Mouse (Mus musculus): Measurements from ENCODE around the gene Ipo13. TPM values are rescaled to one million over a fixed set of nuclear protein-coding genes. Genes with fewer than 3 reads are reported as not detected.

The Ipo13 gene
- polyA plus RNA-seq, 1 experiment, result 95.3 TPM

DNA sequence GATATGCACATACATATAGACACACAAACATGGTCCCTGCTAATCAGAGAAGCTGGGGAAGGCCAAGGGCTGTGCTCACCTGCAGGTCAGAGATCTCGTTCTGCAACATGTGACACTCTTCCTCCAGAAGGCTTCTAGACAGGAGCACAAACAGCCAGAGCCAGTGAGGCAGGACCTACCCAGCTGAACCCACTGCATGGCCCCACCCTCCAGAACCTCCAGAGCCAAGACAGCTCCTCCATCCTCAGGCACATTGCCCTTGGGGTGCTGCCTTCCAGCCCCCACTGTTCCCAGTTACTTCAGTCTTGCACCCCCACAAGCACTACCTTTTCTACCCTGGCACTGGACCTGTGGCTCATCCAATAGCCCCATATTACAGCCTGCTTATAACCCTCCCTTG lies 44.4 kb downstream of the Ipo13 start:
- H3K4me1 ChIP-seq (ENCODE audit: control insufficient read depth, insufficient read depth, low read length), result no peaks in the 10 kb centered on the region
- H3K4me3 ChIP-seq (ENCODE audit: insufficient read depth, low read length), result no peak overlapping the region
- no peak overlapping the region for H3K27ac ChIP-seq (ENCODE audit: insufficient read depth, low read depth, low read length)
- TF ChIP-seq POLR2A (IDR thresholded peaks at IDR 0.05; ENCODE audit: borderline replicate concordance, low read depth, low read length) (no peak), CTCF (IDR thresholded peaks at IDR 0.05; ENCODE audit: low read depth, low read length) (no peak)

DNA sequence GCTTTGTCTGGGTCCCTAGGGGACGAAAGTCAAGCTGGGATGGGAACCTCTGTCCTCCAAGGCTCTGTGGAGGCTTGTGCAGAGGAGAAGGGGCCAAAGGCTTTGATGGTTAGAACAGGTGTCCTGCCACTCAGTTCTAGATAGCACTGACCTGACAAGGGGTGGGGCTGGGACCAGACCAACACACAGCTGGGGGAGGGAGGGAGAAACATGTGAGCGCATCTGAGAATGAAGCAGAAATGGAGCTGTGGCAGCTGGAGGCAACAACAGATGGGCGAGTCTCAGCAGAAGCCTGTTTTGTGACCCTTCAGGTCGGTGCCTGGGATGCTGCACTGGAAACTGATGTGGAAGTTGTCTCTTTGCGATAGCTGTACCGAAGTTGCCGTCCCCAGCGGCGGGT lies 45.5 kb downstream of the Ipo13 start:
- Histone ChIP-seq H3K27ac (ENCODE audit: insufficient read depth, low read depth, low read length) (no peak overlapping the region), H3K4me1 (ENCODE audit: control insufficient read depth, insufficient read depth, low read length) (no peaks in the 10 kb centered on the region), H3K4me3 (ENCODE audit: insufficient read depth, low read length) (no peak overlapping the region)
- no peak for TF ChIP-seq POLR2A (IDR thresholded peaks at IDR 0.05; ENCODE audit: borderline replicate concordance, low read depth, low read length)
- TF ChIP-seq CTCF (IDR thresholded peaks at IDR 0.05; ENCODE audit: low read depth, low read length), result no peak

DNA sequence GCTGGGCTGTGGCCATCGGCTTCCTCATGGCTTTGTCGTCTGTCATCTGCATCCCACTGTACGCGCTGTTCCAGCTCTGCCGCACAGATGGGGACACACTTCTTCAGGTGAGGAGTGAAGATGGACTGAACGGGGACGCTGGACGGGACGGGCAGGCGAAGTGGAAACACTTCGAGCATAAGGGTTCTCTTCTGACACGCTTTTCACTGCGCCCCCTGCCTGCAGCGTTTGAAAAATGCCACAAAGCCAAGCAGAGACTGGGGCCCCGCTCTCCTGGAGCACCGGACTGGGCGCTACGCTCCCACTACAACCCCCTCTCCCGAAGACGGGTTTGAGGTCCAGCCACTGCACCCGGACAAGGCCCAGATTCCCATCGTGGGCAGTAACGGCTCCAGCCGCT lies 47.0 kb downstream of the Ipo13 start:
- no peak overlapping the region for H3K4me3 ChIP-seq (ENCODE audit: insufficient read depth, low read length)
- no peak overlapping the region for H3K27ac ChIP-seq (ENCODE audit: insufficient read depth, low read depth, low read length)
- TF ChIP-seq CTCF (IDR thresholded peaks at IDR 0.05; ENCODE audit: low read depth, low read length) (peak; percentile 36; the same call in 1 of the 2 replicates), POLR2A (IDR thresholded peaks at IDR 0.05; ENCODE audit: borderline replicate concordance, low read depth, low read length) (no peak)
- H3K4me1 ChIP-seq (ENCODE audit: control insufficient read depth, insufficient read depth, low read length), result no peaks in the 10 kb centered on the region

DNA sequence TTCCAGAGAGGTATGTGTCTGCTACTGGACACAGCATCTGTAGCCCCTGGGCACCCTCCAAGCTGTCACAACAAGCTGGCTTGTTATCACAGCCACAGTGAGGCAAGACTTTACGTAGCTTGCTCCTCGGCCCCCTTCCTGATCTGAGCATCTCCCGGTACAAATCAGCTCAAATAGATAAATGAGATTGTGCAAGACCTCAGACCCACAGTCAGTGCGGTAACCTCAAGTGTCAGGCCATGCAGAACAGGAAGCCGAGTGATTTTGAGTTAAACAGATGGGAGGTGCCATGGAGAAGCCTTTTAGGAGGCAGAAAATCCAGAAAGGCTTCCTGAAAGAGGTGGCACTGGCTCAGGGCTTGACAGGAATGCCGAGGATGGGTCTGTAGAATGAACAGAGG lies 47.8 kb downstream of the Ipo13 start:
- Histone ChIP-seq H3K4me1 (ENCODE audit: control insufficient read depth, insufficient read depth, low read length) (no peaks in the 10 kb centered on the region), H3K4me3 (ENCODE audit: insufficient read depth, low read length) (no peak overlapping the region), H3K27ac (ENCODE audit: insufficient read depth, low read depth, low read length) (no peak overlapping the region)
- TF ChIP-seq POLR2A (IDR thresholded peaks at IDR 0.05; ENCODE audit: borderline replicate concordance, low read depth, low read length), result no peak
- TF ChIP-seq CTCF (IDR thresholded peaks at IDR 0.05; ENCODE audit: low read depth, low read length), result no peak

DNA sequence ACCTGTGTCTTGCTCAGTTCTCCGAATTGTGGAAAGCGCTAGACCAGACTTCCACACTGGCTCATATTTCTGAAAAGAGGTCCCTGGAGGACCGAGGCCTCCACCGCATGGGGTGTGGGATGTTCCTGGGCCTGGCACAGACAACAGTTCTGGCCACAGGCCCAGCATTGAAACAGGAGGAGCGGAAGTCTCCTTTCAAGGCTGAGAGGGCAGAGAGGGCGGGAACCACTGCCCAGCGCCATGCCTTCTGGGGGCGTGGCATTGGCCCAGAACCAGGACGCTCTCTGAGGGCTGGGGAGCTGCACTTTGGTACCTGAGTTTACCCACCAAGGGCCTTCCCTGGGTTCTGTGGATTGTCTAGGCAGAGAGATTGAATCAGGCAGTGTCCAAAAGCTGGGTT lies 48.7 kb downstream of the Ipo13 start:
- Histone ChIP-seq H3K27ac (ENCODE audit: insufficient read depth, low read depth, low read length) (no peak overlapping the region), H3K4me3 (ENCODE audit: insufficient read depth, low read length) (no peak overlapping the region), H3K4me1 (ENCODE audit: control insufficient read depth, insufficient read depth, low read length) (no peaks in the 10 kb centered on the region)
- TF ChIP-seq POLR2A (IDR thresholded peaks at IDR 0.05; ENCODE audit: borderline replicate concordance, low read depth, low read length), result no peak
- TF ChIP-seq CTCF (IDR thresholded peaks at IDR 0.05; ENCODE audit: low read depth, low read length), result no peak

DNA sequence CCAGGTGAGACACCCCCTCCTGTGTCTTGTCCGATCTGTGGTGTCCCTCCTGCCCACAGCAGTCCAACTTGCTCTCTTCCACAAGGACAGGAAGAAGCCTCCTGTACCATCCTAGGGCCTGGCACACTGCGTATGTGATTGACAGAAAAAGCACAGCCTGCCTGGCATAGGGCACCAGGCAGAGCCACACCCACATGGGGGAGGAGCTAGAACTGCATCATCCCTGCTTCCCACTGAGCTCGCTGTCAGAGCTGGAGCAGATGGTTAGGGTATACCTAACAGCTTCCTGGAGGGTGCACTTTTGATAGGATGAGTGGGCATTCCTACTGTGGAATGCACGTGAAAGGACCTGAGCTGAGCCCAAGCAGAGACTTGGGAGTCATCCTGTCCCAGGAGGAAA lies 52.0 kb downstream of the Ipo13 start:
- TF ChIP-seq CTCF (IDR thresholded peaks at IDR 0.05; ENCODE audit: low read depth, low read length) (no peak), POLR2A (IDR thresholded peaks at IDR 0.05; ENCODE audit: borderline replicate concordance, low read depth, low read length) (no peak)
- H3K4me3 ChIP-seq (ENCODE audit: insufficient read depth, low read length), result no peak overlapping the region

DNA sequence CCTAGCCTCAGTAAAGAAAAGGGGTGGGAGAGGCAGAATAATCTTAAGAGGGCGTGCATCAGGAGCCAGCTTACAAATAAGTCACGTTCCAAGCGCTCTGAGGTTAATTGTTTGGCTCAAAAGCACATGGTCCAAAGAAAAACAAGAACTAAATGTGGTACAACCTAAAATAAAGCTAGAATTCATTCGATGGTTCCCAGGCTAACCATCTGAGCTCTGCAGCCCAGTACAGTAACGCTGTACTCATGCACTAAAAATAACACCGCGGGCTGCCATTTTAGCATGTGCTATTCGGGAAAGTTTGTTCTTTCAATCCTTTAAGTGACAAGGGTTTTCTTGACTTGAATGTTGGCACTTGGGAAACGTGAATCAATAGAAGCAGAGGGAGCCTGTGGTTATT lies 54.2 kb downstream of the Ipo13 start:
- no peak overlapping the region for H3K4me3 ChIP-seq (ENCODE audit: insufficient read depth, low read length)

More for the DNA sequence above, 52.0 kb downstream of the Ipo13 start:
- Histone ChIP-seq H3K4me1 (ENCODE audit: control insufficient read depth, insufficient read depth, low read length) (no peaks in the 10 kb centered on the region), H3K27ac (ENCODE audit: insufficient read depth, low read depth, low read length) (no peak overlapping the region)

DNA sequence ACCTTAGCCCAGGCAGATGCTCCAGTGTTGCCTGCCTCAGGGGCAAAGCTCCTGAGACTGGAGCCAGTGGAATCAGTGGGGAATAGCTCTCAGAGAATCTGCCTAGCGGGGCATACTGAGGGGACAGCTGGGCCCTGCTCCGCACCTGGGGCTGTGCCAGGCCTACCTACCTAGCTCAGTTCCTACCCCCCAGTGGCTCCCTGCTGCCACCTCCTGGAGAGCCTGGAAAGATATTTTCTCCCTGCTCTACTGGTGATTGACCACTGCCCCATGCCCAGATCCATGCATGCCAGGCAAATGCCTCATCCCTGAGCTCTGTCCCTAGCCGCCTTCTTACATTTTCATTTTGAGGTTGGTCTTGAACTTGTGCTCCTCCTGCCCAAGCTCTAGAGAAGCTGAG lies 56.0 kb downstream of the Ipo13 start:
- TF ChIP-seq CTCF (IDR thresholded peaks at IDR 0.05; ENCODE audit: low read depth, low read length) (peak; percentile 59), POLR2A (IDR thresholded peaks at IDR 0.05; ENCODE audit: borderline replicate concordance, low read depth, low read length) (no peak)
- Histone ChIP-seq H3K4me1 (ENCODE audit: control insufficient read depth, insufficient read depth, low read length) (peaks cover 2% of the 10 kb centered on the region; the same call in 1 of the 2 replicates), H3K27ac (ENCODE audit: insufficient read depth, low read depth, low read length) (no peak overlapping the region), H3K4me3 (ENCODE audit: insufficient read depth, low read length) (no peak overlapping the region)

More for the DNA sequence above, 54.2 kb downstream of the Ipo13 start:
- TF ChIP-seq CTCF (IDR thresholded peaks at IDR 0.05; ENCODE audit: low read depth, low read length), result no peak
- TF ChIP-seq POLR2A (IDR thresholded peaks at IDR 0.05; ENCODE audit: borderline replicate concordance, low read depth, low read length), result no peak
- Histone ChIP-seq H3K27ac (ENCODE audit: insufficient read depth, low read depth, low read length) (no peak overlapping the region), H3K4me1 (ENCODE audit: control insufficient read depth, insufficient read depth, low read length) (no peaks in the 10 kb centered on the region)

DNA sequence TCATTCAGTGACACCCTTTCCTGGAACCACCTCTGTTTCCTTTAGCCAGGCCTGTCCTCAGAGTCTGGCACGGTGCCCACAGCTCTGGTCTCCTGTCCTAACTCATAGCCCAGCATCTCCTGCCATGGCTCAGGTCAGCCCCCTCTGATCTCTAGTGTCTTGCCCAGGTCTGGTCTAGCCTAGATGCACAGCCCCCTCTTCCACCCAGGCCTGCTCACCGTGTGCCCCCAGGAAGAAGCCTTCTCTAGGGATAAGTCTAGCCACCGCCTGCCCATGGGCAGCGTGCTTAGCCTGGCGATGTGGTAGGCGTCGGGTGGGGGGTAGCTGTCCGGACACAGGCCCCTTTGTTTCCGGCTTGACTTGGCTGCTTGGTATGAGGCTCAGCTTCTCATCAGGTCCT lies 59.7 kb downstream of the Ipo13 start:
- H3K4me3 ChIP-seq (ENCODE audit: insufficient read depth, low read length), result no peak overlapping the region
- TF ChIP-seq CTCF (IDR thresholded peaks at IDR 0.05; ENCODE audit: low read depth, low read length) (no peak), POLR2A (IDR thresholded peaks at IDR 0.05; ENCODE audit: borderline replicate concordance, low read depth, low read length) (no peak)
- H3K4me1 ChIP-seq (ENCODE audit: control insufficient read depth, insufficient read depth, low read length), result peaks cover 2% of the 10 kb centered on the region; the same call in 1 of the 2 replicates
- no peak overlapping the region for H3K27ac ChIP-seq (ENCODE audit: insufficient read depth, low read depth, low read length)

DNA sequence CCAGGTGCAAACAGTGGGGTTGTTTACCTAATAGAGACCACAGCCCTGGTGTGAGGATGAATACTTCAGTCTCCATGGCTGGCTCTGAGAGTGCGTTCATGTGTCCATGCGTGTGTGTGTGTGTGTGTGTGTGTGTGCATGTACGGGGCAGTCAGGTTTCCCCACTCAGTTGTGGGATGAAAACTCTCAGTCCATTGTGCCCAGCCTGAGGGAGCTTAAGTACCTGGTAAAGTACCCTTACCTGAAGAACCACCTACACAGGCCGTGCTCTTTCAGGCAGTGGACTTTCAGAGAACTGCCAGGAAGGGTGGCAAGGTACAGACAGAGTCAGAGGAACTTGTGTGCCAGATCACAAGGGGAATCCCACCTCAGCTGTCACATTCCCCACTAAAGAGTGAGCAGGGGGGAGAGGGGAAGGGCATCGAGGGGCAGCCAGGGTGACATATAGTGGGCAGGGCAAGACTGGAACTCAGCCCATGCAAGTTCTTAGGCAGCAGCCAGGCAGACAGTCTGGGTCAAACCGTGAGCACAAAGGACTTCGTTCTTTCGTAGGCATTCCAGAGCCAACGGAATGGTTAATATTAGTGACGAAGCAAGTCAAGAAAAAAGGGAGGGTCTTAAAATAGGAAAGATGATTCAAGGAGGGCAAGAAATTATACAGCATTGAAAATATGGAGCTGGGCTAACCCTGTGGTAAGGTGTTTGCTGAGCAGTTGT lies 62.5 kb downstream of the Ipo13 start:
- peaks cover 2% of the 10 kb centered on the region; the same call in 1 of the 2 replicates for H3K4me1 ChIP-seq (ENCODE audit: control insufficient read depth, insufficient read depth, low read length)
- TF ChIP-seq CTCF (IDR thresholded peaks at IDR 0.05; ENCODE audit: low read depth, low read length) (no peak), POLR2A (IDR thresholded peaks at IDR 0.05; ENCODE audit: borderline replicate concordance, low read depth, low read length) (no peak)
- no peak overlapping the region for H3K27ac ChIP-seq (ENCODE audit: insufficient read depth, low read depth, low read length)
- H3K4me3 ChIP-seq (ENCODE audit: insufficient read depth, low read length), result no peak overlapping the region
